Mouse (Mus musculus) right cerebral cortex, postnatal 10 days (tissue): ENCODE measurements at regions not wholly inside any gene's neighbourhood (a gene's known extent, or its start where the extent isn't known, plus 50 kb on each side); places are given as distances from the start of the nearest gene placed in this dataset.

Source experiments
- DNase-seq, 2 experiments: peaks; one replicate each; pipeline ENCODE4 v3.0.0; 2021; ENCODE audit warnings: low spot score in 2 of 2

DNA sequence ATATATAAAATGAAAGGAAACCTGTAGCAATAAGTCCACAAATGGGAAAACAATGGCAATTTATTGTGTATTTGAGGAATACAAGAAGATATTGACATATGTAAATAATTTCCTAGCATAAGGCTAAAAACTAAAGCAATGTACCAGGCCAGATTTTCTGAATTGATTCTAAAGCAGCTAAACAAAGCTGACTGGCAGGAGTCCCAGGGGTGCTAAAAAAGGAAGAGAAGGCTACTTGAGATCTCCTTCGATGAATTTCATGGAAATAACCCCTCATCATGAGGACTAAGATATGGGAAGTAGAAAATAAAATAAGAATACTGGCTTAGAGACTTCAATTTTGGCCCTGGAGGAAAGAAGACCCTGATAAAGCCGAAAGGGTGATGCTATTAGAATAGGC lies 630.4 kb upstream of the Reg3g start:
- DNase-seq, result peak; percentile 53

DNA sequence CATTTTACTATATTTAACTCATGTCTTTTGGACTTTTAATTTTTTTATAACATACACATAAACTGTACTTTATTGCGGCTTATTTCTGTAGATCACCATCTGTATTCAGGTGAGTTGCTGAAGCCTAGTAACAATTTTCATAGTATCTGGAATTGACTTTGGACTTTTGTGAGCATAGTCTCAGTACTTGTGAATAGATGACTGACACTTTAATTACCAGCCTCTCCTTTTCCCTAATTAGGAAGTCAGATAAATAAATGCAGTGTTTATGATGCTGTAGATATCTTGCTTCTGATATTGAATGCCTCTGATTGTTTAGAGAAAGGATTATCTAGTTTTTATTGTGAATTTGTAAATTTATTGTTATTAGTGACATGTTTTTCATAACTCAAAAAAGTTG lies 588.9 kb upstream of the Reg3g start:
- no peak for DNase-seq
